Mouse (Mus musculus) right cerebral cortex, adult 2 months (tissue): ENCODE measurements around the gene Hsdl2.
"Not testable (repeated sequence)": the region's sequence is repeated elsewhere in the genome, so short reads cannot be mapped to it uniquely, and the experiment has no call there.

Experiments used
- DNase-seq, 2 experiments: peaks; one replicate each; pipeline ENCODE4 v3.0.0; 2021 to 2022; ENCODE audit warnings: low spot score in 2 of 2

Hsdl2 gene

DNA sequence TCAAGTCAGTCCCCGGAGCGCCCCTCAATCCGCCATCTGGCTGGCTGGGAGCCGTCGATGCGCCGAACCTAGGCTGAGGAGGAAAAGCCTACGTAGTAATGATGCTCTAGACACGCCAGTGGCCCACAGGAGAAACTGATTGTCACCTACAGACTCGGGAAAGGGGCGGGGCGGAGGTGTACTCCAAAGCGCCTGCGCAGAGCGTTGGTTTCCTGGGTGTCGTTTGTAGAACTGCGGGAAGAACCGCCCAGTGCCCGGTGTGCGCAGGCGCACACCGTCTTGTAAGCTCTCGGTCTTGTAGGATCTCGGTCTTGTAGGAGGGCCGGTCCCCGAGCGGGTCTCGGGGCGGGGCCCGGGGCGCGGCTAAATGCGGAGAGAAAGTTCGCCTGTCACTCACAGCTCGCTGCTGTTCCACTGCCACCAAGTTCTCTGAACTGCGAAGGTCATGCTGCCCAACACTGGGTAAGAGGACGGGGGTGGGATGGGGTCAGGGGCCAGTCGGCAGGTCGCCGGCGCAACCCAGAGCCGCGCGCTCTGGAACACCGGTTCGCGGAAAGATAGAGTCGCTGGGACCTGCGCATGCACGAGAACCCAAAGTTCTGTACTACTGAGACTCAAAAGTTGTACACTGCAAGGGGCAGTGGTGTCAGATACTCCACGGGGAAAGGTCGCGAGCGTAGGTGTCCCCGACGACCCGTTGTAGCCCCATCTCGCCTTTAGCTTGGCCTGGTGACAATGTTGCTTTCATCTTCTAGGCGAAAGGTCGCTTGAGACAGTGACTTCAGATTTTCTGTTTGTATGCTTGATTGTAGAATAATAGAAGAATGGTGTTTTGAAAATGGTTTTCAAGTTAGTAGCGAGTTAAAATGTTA is at the start of gene Hsdl2:
Gene Hsdl2, plus strand, starts transcription at position 250 of the 872 bp plus-strand sequence.
- peak; percentile 99 to 100 for DNase-seq

DNA sequence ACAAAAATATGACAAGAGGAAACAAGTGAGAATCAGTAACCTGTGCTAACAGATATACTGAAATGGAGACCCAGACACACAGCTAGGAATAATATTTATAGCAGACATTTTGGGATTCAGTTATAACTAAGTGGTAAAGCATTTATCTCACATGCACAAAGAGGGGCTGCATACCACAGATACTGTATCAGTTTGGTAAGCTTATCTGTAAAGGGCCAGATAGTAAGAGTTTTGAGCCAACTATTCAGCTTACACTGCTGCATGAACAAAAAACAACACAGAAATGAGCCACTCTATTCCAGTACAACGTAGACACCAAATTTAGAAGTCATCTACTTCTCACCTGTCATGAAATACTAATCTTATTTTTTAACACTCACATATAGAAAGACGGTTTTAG is 48.1 kb upstream of the Hsdl2 start:
- no peak for DNase-seq

DNA sequence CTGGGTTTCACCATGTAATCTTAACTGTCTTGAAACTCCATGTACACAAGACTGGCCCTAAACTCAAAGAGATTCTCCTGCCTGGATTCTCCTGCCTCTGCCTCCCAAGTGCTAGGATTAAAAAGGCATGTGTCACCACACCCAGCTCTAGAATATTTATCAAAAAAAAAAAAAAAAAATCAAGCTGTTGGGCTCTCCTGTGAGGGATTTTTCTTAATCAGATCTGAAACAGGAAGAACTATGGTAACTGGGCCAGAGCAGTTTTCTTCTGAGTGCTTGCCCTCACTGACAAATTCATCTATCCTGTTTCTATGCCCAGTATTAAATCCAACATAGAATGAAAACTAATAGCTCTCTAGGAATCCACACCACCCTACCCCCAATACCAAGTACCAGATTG is 45.7 kb upstream of the Hsdl2 start:
- DNase-seq: no peak

DNA sequence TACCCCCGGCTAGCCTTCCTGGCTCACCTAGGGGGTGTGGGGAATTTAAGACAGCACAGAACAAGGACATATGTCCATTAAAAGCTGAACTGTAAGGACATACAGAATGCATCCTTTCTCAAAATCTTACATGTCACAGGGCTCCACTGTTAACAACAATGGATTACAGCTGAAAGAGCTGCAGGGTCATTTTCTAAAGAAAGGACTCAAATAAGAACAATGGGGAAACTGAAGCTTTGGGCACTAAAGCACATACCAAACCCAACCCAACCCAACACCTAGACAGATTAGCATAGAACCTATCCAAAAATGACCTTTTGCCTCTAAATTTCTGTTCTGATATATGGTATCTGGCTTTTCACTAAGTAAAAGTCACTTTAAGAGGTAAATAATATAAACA is 45.1 kb upstream of the Hsdl2 start:
- no peak for DNase-seq

DNA sequence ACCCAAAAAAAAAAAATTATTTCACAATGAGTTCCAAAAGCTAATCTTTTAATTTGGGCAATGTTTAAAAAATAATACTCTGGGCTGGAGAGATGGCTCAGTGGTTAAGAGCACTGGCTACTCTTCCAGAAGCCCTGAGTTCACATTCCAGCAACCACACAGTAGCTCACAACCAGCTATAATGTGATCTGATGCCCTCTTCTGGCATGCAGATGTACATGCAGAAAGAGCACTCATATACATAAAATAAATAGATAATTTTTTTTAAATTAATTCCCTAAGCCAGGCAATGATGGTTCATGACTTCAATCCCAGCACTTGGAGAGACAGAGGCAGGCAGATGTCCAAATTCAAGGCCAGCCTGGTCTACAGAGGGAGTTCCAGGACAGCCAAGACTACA is 38.4 kb upstream of the Hsdl2 start:
- DNase-seq: no peak

DNA sequence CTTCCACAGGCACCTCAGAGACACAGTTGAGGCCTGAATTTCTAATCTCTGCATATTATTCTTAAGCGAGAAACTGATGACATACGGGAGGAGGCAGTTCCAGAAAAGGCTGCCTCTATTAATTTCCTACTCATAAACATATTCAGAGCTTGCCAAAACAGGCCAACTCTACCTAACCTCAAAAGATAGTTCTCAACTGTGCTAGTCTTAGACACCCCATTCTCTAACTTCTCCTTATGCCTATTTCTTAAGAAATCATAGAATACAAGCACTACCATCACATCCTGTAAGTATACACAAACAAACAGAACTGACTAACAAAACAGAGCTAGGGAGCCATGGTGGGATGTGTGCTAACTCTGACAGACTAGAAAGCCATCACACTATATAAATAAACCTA is 36.7 kb upstream of the Hsdl2 start:
- no peak for DNase-seq

DNA sequence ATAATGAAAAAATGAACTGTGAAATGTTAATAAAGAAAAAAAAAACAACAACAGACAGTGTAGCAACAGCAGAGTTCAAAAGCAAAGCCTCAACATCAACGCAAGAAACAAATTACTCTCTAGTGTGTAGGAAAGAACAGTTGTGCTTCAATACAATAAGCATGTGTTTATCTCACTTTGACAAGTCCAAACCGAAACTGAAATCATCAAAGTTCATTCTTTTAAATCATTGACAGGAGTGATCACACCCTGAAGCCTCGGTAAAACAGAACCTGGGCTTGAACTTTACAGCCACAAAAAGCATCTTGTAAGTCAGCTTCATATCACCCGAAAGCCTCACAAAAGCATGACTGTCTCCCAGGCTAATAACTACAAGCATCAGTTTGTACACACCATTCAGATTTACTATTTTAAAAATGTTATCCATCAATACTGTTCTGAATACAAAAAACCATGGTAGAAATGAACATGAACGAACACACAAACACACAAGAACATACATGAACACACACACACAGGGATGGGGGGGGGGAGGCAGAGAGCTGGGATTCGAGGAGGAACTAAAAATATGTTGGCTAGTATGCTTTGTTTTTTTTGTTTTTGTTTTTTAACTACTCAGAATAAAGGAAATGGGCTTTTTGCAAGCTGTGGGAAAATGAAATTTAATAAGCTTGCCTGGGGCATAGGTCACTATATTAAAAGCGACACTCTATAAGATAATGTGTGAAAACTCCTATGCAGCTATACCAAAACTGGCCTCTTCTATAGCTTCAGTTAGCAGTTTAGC is 34.9 kb upstream of the Hsdl2 start:
- no peak for DNase-seq

DNA sequence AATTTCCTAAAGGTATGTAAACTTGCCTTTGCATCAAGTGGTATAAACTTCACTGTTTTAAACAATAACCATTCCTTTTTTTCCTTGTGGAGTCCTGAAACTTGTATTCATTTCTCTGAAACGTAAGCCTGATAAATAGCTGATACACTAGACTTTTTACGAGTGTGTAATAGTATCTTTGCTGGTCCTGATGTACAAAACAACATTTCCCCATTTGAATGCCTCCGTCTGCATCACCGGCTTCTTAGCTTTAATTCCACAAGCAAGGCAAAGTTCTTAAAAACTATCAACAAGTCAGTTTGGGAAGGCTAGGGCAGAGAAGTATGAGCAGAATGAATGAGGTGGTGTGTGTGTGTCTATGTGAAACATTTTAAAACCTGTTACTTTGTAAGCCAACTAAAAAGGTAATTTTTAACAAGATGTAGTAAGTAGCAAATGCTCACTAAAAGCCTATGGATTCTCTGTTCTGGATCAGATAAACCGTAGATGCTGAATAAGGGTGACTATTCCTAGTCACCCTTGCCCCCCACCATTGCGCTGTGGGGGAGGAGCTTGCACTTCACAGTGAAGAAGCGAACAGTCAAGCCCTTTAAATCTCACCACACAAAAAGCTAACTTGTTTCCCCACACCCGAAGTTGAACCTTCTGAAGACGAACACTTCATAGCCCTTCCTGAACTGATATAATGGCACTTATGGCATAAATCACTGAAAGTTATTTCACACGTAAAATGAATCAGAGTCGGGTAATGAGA is 34.0 kb upstream of the Hsdl2 start:
- DNase-seq: peak in 1 of 2 experiments; percentile 17

DNA sequence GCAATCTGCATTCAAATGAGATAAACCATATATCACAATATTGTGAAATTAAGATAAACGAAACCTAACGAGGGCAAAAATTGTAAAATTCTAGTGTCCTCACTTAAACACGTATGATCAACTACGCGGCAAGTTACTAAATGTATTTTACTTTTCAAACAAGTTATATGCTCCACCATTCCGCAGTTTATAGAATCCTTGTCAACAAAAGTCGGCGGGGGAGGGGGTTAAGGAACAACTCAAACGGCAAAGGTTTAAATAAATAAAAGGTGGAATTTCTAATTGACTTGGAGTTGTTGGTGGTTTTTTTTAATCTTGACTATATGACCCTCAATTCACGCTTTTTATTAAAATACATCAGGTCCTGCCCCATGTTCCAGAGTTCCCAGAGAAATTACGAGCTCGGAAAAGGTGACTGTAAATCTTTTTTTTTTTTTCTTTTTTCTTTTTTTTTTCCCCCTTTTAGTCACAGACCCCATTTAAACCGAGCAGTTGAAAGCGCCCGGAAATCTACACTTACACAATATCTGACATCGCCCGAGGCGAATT is 33.3 kb upstream of the Hsdl2 start:
- DNase-seq: no peak

DNA sequence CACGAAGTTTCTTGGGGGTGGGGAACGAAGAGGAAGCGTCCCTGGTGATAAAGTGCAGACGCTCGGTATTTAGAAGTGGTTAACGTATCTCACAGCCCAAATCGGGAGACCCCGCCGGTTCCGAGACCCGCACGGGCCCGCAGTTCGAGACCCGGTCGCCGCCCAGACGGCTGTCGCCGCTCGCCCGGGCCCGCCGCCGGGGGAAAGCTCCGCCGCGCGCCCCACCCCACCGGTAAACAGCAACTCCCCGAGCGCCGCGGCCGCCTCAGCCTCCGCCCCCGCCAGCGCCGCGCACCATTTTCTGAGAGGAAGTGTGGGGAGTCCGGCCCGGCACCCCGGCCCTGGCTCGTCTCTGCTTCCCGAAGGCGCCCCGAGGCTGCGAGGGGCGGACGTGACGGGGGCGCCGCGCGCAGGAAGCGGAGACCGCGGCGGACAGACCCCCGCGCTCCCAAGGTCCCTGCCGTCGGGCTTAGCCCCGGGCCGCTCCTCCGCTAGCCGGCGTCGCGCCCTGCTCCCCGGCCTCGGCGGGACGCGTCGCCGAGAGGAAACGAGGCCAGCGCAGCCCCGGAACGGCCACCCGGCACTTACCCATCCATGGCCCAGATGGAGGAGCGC is 32.7 kb upstream of the Hsdl2 start:
- DNase-seq: peak; percentile 58 to 62

DNA sequence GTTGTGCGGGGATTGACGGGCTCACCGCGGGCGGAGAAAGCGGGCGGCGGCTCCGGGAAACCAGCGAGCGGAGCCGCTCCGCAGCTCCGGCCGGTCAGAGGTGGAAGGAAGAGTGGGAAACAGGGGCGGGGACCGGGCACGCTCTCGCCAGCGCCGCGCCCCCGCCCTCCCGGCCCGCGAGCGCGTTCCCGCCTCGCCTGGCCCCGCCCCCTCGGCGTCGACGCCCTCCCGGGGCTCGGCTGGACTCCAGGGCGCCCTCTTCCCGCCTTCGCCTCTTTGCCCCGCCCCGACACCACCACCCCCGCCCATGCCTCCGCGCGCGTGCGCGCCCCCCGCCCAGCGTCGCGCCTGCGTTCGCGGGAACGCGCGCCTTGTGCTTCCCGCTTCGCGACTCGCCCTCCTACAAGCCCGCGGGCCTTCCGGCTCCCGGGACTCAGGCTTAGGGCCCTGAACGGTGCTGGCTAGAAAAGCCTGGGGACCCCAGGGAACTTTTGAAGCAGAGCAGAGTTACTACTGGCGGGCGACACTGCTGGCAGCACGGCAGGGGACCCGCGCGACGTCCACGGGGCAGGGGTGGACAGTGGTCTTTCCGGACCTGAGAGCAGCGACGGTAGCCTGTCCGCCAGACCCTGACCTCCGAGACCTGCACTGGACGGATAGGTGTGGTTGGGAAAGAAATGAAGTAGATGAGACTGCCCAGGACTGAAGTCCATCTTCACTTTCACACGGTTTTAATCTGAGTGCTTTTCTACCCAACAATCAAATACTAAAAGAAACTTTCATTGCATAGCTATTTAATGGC is 32.0 kb upstream of the Hsdl2 start, which contains the start of gene Ptbp3:
Gene Ptbp3, minus strand, starts transcription at position 190 of the 802 bp plus-strand sequence.
- DNase-seq: peak; percentile 66 to 78

DNA sequence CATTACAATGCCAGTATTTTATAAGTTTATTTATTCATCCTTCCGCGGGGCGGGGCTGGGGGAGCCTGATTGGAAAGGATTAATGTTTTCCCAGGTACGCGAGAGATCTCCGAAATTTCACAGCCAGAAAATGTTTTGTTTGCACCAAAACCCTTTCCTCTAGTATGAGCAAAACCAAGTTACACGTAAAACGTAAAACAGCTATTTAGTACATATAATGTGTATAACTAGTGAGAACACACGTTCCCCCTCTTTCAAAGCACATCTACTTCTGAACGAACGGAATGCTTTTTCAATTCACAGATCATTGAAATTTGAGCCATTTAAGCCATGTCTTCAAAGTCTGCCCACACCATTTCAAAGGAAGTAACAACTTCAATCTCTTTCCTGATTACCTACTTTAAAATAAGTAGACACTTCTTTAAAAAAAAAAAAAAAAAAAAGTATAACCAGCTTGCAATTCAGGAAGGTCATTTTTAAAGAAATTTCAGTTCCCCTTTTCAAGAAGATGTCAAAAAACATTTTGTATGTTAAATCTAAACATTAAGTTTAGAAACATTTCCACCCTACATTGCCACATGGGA is 31.3 kb upstream of the Hsdl2 start:
- DNase-seq: no peak

DNA sequence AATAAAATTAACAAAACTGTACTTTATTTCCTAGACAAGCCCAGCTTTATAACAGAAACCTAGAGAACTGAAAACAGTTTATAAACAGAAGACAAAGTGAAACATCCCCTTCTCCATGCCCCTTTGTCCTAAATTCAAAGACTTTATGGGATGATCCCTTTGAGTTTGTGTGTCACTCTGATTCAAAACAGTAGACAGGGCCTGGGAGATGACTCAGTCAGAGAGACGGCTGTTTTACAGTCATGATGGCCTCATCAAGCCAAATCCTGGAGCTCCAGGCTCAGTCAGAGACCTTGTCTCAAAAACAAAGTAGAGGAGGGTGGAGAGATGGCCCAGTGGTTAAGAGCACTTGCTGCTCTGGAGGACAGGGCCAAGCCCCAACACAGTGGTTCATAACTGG is 29.5 kb upstream of the Hsdl2 start:
- DNase-seq: no peak

DNA sequence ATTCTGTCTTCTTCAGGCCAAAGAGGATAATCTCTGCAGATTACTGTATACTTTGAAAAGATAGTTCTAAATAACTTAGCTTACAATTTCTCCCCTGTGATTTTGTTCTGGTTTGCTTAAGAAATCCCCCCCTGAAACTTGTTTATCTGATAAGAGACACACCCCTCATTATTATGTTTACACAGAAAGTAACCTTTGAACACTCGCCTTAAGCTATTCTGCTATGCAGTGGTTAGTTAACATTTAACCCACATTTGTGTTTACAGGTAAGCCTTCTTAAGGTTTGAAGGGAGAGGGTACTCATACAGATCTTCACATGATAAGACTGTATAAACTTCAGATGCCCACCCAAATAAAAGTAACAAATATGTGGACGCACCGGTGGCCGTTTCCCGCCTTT is 28.5 kb upstream of the Hsdl2 start:
- no peak for DNase-seq

DNA sequence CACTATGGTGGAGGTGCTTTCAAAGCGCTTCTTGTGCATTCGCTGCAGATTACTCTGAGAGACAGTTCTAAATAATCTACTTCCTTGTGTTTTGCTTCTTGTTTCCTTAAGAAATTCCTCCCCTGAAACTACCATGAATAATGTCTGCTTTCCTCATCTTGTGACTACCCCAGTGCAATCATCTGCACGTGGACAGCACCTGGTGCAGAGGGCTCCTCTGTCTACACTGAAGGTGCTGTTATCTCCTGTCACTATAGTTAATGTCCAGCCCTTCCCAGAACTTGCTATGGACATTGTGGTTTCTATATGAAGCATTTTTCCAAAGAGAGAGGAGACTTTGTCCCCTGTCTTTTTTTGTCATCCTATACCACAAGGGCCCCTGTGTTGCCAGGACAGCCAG is 27.8 kb upstream of the Hsdl2 start:
- no peak for DNase-seq

DNA sequence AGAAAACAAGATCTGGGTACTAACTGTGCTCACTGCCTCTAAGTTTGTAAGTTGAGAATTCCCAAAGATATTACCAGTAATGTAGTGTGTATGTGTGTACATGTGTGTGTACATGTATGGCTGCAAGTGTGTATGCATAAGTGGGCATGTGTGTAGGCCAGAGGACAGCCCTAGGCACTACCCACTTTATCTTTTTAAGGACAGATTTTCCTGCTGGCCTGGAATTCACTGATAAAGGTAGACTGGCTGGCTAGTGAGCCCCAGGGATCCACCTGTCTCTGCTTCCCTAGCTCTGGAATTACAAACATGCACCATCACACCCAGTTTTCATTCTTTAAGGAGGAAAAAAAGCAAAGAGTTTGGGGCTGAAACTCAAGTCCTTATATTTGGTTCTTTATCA is 26.2 kb upstream of the Hsdl2 start:
- no peak for DNase-seq

DNA sequence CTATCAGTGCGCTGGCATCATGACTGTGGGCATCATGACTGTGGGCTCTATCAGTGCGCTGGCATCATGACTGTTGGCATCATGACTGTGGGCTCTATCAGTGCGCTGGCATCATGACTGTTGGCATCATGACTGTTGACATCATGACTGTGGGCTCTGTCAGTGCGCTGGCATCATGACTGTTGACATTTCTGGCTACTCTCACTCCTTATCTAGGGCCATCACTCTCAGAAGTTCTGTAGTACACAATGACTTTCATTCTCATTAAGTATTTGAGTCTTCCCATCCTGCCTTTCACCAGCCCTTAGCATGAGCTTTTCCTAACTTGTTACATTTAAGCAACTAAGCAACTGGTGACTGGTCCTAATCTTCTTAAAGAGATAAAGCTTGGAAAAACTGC is 24.0 kb upstream of the Hsdl2 start:
- DNase-seq: not testable (repeated sequence)

DNA sequence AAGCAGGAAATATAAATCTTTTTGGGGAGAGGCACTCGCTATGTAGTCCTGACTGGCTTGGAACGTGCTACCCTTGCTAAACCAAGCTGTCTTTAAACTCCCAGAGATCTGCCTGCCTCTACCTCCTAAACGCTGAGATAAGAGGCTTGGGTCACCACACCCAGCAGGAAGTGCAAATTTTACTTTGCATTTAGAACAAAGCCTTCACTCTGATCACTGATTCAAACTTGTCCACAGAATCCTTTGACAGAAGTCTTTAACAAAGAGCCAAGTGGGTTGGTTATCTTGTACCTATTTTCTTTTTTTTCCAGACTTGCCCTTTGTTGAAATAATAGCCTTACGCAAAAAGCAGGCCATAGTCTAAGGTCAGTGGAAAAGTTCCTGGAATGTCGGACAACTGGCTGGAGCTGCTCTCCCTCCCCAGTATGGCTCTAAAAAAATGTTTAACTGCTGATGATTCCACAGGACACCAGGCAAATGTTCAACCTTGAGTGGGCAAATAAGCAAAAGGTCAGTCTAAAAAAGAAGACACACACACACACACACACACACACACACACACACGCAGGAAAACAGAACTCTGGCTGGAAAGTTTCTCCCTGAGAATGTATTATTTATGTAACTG is 23.2 kb upstream of the Hsdl2 start:
- no peak for DNase-seq

DNA sequence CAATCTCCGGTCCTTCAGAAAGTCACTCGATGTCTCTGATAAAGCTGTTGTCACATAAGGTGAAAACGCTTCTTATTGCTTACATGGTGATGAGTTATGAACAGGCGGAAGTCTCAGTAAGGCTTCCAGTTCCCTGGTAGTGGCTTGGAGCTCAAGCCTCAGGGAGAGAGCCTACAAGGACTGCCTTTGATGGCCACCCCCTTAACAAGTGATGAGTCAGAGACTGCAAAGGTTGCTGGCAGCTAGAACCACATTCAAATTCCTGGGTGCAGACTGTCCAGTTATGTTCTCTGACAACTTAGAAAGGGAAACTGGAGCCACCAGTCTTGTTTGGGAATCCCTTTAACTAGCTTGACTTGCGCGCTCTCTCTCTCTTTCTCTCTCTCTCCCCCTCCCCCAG is 21.2 kb upstream of the Hsdl2 start:
- DNase-seq: no peak

DNA sequence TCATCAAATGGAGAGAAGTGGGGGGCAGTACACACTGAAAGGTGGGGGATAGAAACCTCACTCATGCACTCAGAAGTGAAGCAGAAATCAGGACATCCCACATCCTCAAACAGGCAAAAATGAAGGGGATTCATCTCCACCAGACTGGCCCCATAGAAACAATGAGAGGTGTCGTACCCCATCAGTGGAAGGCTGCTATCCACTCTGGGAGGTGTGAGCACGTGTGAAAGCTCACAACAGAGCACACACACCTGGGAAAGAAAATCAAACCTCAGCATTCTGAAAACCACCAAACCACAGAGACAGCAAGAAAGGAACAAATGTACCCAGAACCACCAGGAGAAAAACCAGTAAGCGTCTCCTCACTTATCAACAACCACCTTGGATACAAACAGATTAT is 17.2 kb upstream of the Hsdl2 start:
- DNase-seq: no peak
